Mouse (Mus musculus) left cerebral cortex, adult 6 months (tissue): ENCODE results near the gene Pcyt2. TPM values are rescaled to one million over a fixed set of nuclear protein-coding genes. Genes with fewer than 3 reads are reported as not detected.

ENCODE experiments used
- long read RNA-seq, 2 experiments: library from polyadenylated mRNA; unstranded; transcript quantifications; one replicate each; pipeline ENCODE4 v2.0.0; 2019 to 2020
- polyA plus RNA-seq: library from polyadenylated mRNA; unstranded; fragments of <200 nt; fragmentation: Nextera tagmentation; gene quantifications from 2 replicates; pipeline ENCODE4 v1.2.3, GENCODE M21; 2021

Gene Pcyt2
- polyA plus RNA-seq = 109 and 110 TPM in 2 replicates
- long read RNA-seq, experiment 1, transcript Pcyt2-201 (14 exons, 1,881 nt) = major isoform, 336 of 701 reads
- long read RNA-seq, experiment 1, transcript Pcyt2-203 (13 exons, 1,486 nt) = minor isoform, 98 of 701 reads
- long read RNA-seq, experiment 1, partial matches to known transcripts = 12 of 701 reads
- long read RNA-seq, experiment 1, other reads (novel, unspliced or antisense) = 250 of 701 reads
- long read RNA-seq, experiment 2, transcript Pcyt2-203 (13 exons, 1,486 nt) = minor isoform, 35 of 145 reads
- long read RNA-seq, experiment 2, transcript Pcyt2-201 (14 exons, 1,881 nt) = major isoform, 71 of 145 reads
- long read RNA-seq, experiment 2, partial matches to known transcripts = 7 of 145 reads
- long read RNA-seq, experiment 2, other reads (novel, unspliced or antisense) = 30 of 145 reads

GRCm38 (mm10) chr11:120617519-120618112, at the start of gene Pcyt2:
Pcyt2 (minus strand) TSS chr11:120617936.

DNA sequence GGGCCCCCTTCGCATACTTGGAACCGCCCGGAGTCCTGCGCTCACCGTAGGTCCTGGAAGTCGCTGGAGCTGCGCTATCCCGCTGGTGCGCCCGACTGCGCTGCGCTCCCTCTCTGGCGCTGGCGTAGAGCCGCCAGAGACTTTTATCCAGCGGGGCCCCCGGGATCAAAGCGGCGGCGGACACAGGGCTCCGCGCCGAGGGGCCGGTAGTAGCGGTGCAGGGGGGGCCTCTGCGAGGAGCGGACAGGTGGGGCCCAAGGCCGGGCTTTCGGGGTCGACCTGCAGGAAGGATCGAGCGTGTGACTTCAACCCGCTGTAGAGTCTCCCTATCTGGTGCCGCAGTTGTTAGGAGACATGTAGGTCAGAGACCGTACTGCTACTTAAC, 43.3 kb upstream of the Pcyt2 start, which contains the start of gene Notum:
Gene Notum, minus strand, starts transcription at position 100 of the 385 bp plus-strand sequence.

DNA sequence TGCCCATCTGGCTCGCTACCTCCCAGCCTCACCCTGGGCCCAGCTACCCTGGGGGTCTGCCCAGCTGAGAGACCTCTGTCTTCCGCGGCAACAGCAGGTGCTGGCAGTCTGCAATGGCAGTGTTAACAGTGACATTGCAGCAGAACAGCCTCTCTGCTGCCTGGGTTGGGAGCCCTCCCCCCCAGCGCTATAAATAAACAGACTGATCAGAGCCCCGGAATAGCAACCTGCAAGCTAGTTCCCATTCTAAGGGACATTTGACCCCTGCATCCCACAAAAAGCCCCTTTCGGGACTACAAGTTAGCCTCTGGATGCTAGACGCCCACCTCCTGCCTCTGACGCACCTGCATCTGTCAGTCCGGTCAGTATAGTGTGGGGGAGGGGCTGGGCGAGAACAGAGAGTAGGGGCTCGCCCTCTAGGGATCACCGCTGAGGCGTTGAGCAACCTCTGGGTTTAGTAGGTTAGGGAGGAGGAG, 30.3 kb upstream of the Pcyt2 start, which contains the start of gene Myadml2:
Gene Myadml2, minus strand, starts transcription at position 158 of the 476 bp plus-strand sequence.

DNA sequence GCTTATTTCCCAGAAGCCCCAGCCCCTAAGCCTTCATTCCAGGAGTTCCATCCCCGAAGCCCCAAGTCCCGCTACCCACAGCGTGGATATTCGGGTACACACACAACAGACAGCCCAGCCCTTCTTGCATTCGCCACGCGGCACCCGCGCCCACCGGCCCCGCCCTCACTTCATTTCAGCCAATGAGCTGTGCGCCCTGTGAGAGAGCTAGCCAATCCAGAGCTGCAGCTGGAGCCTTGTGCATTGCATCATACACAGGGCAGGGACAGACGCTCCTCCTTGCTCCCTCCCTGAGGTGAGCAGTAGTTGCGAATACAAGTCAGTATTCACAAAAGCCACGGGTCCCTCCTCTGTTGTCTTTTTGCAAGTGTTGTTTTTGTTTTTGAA, 25.9 kb upstream of the Pcyt2 start, which contains the start of gene Pycr1:
Gene Pycr1, minus strand, starts transcription at position 169 of the 387 bp plus-strand sequence.

DNA sequence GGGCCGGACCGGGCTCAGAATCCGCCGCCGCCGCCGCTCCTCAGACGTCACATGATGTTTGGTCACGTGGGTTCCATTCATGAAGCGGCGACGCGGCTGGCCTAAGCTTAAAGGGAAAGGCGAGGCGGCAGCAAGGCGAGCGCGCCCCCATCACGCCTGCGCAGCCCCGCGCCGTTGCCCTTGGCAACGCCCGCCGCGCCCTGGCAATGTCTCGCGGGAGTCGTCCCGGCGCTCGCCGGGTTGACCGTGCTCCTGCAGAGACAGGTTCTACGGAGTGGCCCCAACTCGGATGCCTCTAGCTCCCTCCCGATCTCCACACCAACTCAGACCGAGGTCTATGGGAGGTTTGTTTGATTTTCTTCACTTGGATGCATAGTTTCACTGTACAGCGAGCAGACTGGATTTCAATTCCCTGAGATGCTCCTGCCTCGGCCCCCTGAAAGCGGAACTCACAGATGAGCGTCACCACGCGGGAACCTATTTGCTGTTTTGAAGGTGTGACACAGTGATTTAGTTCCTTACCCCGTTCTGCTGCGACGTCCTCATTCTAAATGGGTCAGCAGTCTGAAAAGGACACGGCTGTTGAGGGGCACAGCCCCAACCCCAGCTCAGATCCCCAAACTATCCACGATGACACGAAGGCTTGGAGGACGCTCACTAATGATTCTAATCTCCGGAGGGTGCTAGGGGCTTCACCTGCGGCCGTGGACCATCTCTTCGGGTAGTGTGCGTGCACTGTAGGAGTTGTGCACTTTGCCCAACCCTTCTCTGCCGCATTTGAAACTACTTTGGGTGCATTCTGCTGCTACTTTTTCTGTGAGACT, 16.0 kb upstream of the Pcyt2 start, which contains the start of gene Mafg:
Gene Mafg, minus strand, starts transcription at position 81 of the 824 bp plus-strand sequence.

DNA sequence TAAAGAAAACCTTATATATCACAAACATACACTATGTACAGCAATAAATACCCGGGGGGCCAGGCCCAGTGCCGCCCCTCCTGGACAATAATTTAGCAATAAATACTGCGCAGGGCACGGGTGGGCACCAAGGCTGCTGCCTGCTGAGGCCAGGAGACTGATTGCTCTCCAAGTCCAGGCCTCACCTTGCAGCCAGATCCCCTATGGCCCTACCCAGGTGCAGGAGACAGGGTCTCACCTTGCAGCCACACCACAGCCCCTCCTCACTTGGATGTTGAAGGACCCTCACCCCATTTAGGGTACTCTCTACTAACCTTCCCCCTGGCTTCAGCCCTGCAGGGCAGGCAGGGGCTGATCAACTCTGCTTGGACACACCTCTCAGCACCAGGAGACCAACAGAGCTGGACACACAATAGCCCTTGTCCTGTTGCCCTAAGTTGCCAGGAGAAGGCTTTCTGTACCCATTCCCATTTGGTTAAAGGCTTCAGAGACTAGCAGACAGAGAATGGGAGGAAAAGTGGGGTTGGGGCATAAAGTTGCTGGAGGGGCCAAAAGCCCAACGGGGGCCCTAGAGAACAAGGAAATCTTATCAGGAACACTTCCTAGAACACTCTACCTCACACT, 7.5 kb upstream of the Pcyt2 start, which contains the start of gene Sirt7:
Gene Sirt7, minus strand, starts transcription at position 89 of the 624 bp plus-strand sequence.

GRCm38 (mm10) chr11:120608241-120609034, 9.3 kb downstream of the Pcyt2 start, which contains the start of gene Npb:
Npb (plus strand) TSS chr11:120608477.

GRCm38 (mm10) chr11:120598283-120598989, 19.3 kb downstream of the Pcyt2 start, which contains the start of the genes Alyref and Anapc11:
Alyref (minus strand) TSS chr11:120598365.
Anapc11 (plus strand) TSS chr11:120598421.

GRCm38 (mm10) chr11:120581490-120582267, 36.1 kb downstream of the Pcyt2 start, which contains the start of gene Arhgdia:
Arhgdia (minus strand) TSS chr11:120581624.

DNA sequence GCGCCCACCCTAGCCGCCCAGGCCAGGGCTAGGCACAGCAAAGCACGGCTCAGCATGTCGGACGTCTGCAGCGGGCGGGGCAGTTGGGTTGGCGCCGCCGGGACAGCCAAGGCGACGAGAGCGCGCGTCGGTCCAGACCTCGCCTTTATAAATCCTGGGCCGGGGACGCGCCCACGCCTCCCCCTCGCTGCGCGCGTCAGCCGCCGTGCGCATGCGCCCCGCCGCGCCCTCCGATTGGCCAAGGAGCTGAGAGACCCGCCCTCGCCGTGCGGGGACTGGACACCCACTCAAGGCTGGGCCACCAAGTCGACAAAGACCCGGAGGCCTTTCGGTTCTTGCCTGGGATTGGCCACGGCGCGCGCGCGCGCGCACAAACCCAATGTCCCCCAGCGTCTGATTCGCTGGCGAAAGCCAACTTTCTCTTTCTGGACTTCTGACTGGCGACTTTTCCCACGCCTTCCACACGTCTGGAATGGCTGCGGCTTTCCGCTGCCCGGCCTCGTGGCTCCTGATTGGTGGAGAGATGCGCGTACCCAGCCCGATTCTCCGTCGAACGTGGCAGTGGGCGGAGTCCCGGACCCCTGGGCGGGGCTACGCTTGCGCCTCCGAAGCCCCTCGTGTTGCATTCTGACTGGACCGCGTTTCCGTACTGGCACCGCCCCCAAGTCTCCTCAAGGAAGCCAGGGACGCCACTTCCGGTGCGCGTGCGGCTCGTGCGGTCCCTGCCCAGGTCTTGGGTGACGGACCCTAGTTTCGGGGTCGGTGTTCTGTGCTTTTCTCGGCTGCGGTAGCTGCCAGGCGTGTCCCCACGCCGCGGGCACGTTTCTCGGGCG, 44.8 kb downstream of the Pcyt2 start, which contains the start of gene P4hb:
Gene P4hb, minus strand, starts transcription at position 502 of the 833 bp plus-strand sequence.

Other genes starting within 250 kb of the Pcyt2 start
- gene Faap100, start 239.2 kb downstream of the Pcyt2 start, polyA plus RNA-seq = 6.8 and 7.3 TPM in 2 replicates
- 4.6 and 5.8 TPM in 2 replicates for gene Nploc4, start 180.2 kb downstream of the Pcyt2 start, polyA plus RNA-seq
- not detected in 2 replicates for gene Tspan10, start 175.3 kb downstream of the Pcyt2 start, polyA plus RNA-seq
- gene Pde6g, start 164.4 kb downstream of the Pcyt2 start, polyA plus RNA-seq = 0.31 and 0.44 TPM in 2 replicates
- gene Oxld1, start 159.9 kb downstream of the Pcyt2 start, polyA plus RNA-seq = 33.4 and 35.5 TPM in 2 replicates
- gene Ccdc137, start 159.8 kb downstream of the Pcyt2 start, polyA plus RNA-seq = 26.0 and 30.0 TPM in 2 replicates
- 72.4 and 90.6 TPM in 2 replicates for gene Arl16, start 150.3 kb downstream of the Pcyt2 start, polyA plus RNA-seq
- 113 and 125 TPM in 2 replicates for gene Mrpl12, start 133.3 kb downstream of the Pcyt2 start, polyA plus RNA-seq
- gene Slc25a10, start 126.1 kb downstream of the Pcyt2 start, polyA plus RNA-seq = 13.9 and 14.7 TPM in 2 replicates
- 0.05 TPM in 1 of 2 replicates, not detected in the other for gene Gcgr, start 87.2 kb downstream of the Pcyt2 start, polyA plus RNA-seq
- 231 and 232 TPM in 2 replicates for gene Mcrip1, start 68.2 kb downstream of the Pcyt2 start, polyA plus RNA-seq
- gene Ppp1r27, start 66.8 kb downstream of the Pcyt2 start, polyA plus RNA-seq = not detected in 2 replicates
- 99.2 and 113 TPM in 2 replicates for gene P4hb, start 44.7 kb downstream of the Pcyt2 start, polyA plus RNA-seq
- gene Arhgdia, start 36.3 kb downstream of the Pcyt2 start, polyA plus RNA-seq = 186 and 291 TPM in 2 replicates
- 7.2 and 21.6 TPM in 2 replicates for gene Alyref, start 19.6 kb downstream of the Pcyt2 start, polyA plus RNA-seq
- gene Anapc11, start 19.5 kb downstream of the Pcyt2 start, polyA plus RNA-seq = 76.6 and 229 TPM in 2 replicates
- 0.61 and 0.85 TPM in 2 replicates for gene Npb, start 9.5 kb downstream of the Pcyt2 start, polyA plus RNA-seq
- 21.5 and 24.4 TPM in 2 replicates for gene Sirt7, start 7.3 kb upstream of the Pcyt2 start, polyA plus RNA-seq
- gene Mafg, start 15.7 kb upstream of the Pcyt2 start, polyA plus RNA-seq = 14.1 and 24.2 TPM in 2 replicates
- gene Pycr1, start 25.8 kb upstream of the Pcyt2 start, polyA plus RNA-seq = 4.4 and 5.1 TPM in 2 replicates
- 7.4 and 9.6 TPM in 2 replicates for gene Myadml2, start 30.2 kb upstream of the Pcyt2 start, polyA plus RNA-seq
- gene Notum, start 43.2 kb upstream of the Pcyt2 start, polyA plus RNA-seq = 0.55 and 3.6 TPM in 2 replicates
- 48.4 and 50.7 TPM in 2 replicates for gene Aspscr1, start 55.0 kb upstream of the Pcyt2 start, polyA plus RNA-seq
- 82.4 and 87.0 TPM in 2 replicates for gene Cenpx, start 95.8 kb upstream of the Pcyt2 start, polyA plus RNA-seq
- 6.3 and 8.2 TPM in 2 replicates for gene Lrrc45, start 96.0 kb upstream of the Pcyt2 start, polyA plus RNA-seq
- 38.2 and 40.8 TPM in 2 replicates for gene Rac3, start 103.5 kb upstream of the Pcyt2 start, polyA plus RNA-seq
- gene Dcxr, start 109.3 kb upstream of the Pcyt2 start, polyA plus RNA-seq = 20.5 and 25.7 TPM in 2 replicates
- 2.0 and 2.1 TPM in 2 replicates for gene Cbr2, start 114.2 kb upstream of the Pcyt2 start, polyA plus RNA-seq
- gene Hmga1b, start 144.9 kb upstream of the Pcyt2 start, polyA plus RNA-seq = 0.18 and 1.9 TPM in 2 replicates
- 29.8 and 56.0 TPM in 2 replicates for gene Rfng, start 166.3 kb upstream of the Pcyt2 start, polyA plus RNA-seq
- 203 and 262 TPM in 2 replicates for gene Gps1, start 166.3 kb upstream of the Pcyt2 start, polyA plus RNA-seq
- 32.0 and 44.3 TPM in 2 replicates for gene Dus1l, start 178.5 kb upstream of the Pcyt2 start, polyA plus RNA-seq
- gene Fasn, start 206.6 kb upstream of the Pcyt2 start, polyA plus RNA-seq = 25.3 and 31.9 TPM in 2 replicates